Mouse (Mus musculus) thymus, adult 2 months (tissue): ENCODE measurements around the gene Cnnm3.

ENCODE experiments used
- CTCF ChIP-seq: fragments of 200-500 bp; IDR thresholded peaks from 2 replicates; pipeline ENCODE4 v1.5.1; 2012; ENCODE audit warnings: mild to moderate bottlenecking, control low read depth, low read length, moderate library complexity, borderline replicate concordance; ENCODE audit not compliant: control insufficient read depth, poor library complexity, insufficient read depth; ENCODE audit errors: extremely low read depth
- POLR2A ChIP-seq: fragments of 200-500 bp; IDR thresholded peaks from 2 replicates; pipeline ENCODE4 v1.6.1; 2012; ENCODE audit warnings: mild to moderate bottlenecking, low read length, control low read depth, moderate library complexity; ENCODE audit not compliant: control insufficient read depth, poor library complexity, insufficient read depth; ENCODE audit errors: extremely low read depth

DNA sequence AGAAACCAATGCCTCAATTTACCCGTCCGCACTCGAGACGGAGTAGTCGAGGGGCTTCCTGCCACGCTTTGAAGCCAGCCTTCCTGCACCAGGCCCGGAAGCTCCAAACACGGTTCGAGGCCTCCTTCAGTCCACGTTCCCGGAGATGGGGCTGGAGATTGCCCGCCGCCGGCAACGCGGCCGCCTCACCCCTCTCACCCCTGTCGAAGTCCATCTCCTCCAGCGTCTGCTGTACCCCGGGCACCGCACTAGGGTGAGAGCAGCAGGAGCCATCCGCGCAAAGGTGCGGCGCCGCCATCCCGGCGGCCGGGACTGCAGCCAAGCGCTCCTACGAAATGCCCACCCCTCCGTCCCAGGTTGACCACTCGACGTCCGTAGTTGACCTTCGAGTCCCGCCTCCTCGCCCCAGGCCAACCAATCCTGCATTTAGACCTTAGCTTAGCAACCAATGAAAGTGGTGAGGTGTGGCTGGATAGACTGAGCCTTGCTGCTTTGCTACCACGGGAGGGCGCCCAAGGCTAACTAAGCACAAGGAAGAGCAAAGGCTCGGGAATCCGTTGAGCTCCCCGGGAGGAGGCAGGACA is 35.3 kb downstream of the Cnnm3 start, which contains the start of gene Ankrd39:
- TF ChIP-seq POLR2A, result peak; percentile 87
- TF ChIP-seq CTCF, result peak; percentile 87
